Mouse (Mus musculus) thymus, postnatal 14 days (tissue): ENCODE measurements around the gene Zc2hc1c.

Source experiments
- DNase-seq: peaks from one replicate; pipeline ENCODE4 v3.0.0; 2021

Gene Zc2hc1c

GRCm38 (mm10) chr12:85284996-85285395 lies 3.4 kb upstream of the Zc2hc1c start:
- no peak for DNase-seq

GRCm38 (mm10) chr12:85286941-85287340 lies 1.4 kb upstream of the Zc2hc1c start:
- peak; percentile 60 for DNase-seq

GRCm38 (mm10) chr12:85287809-85288485 lies 444 bp upstream of the Zc2hc1c start, which contains the start of gene Acyp1:
TSS of gene Acyp1 (minus strand) at chr12:85288438.
- no peak for DNase-seq

GRCm38 (mm10) chr12:85289157-85290000 lies 988 bp downstream of the Zc2hc1c start:
- DNase-seq: no peak

GRCm38 (mm10) chr12:85290633-85291032 lies 2.2 kb downstream of the Zc2hc1c start:
- no peak for DNase-seq

GRCm38 (mm10) chr12:85291541-85291940 lies 3.1 kb downstream of the Zc2hc1c start:
- DNase-seq: no peak

- no peak for DNase-seq
These were observed 3.9 kb downstream of the Zc2hc1c start for GRCm38 (mm10) chr12:85292288-85292687.

- DNase-seq: no peak
These were observed 4.5 kb downstream of the Zc2hc1c start for GRCm38 (mm10) chr12:85292906-85293305.

- DNase-seq: no peak
These were observed 7.1 kb downstream of the Zc2hc1c start for GRCm38 (mm10) chr12:85295506-85295905.

- DNase-seq: no peak
These were observed 8.5 kb downstream of the Zc2hc1c start for GRCm38 (mm10) chr12:85296915-85297314.

GRCm38 (mm10) chr12:85297345-85297997 lies 9.1 kb downstream of the Zc2hc1c start:
- DNase-seq: no peak

GRCm38 (mm10) chr12:85298127-85298834 lies 9.9 kb downstream of the Zc2hc1c start:
- DNase-seq: no peak

- no peak for DNase-seq
These were observed 10.4 kb downstream of the Zc2hc1c start for GRCm38 (mm10) chr12:85298835-85299180.

- no peak for DNase-seq
These were observed 14.9 kb downstream of the Zc2hc1c start for GRCm38 (mm10) chr12:85303256-85303655.

- peak; percentile 25 for DNase-seq
These were observed 16.3 kb downstream of the Zc2hc1c start for GRCm38 (mm10) chr12:85304725-85305124.

- DNase-seq: peak; percentile 83
These were observed 17.0 kb downstream of the Zc2hc1c start for GRCm38 (mm10) chr12:85305247-85305892.

GRCm38 (mm10) chr12:85308651-85309050 lies 20.3 kb downstream of the Zc2hc1c start:
- no peak for DNase-seq

- DNase-seq: no peak
These were observed 41.8 kb downstream of the Zc2hc1c start for GRCm38 (mm10) chr12:85330153-85330552.

GRCm38 (mm10) chr12:85337567-85338311 lies 49.3 kb downstream of the Zc2hc1c start:
- no peak for DNase-seq

GRCm38 (mm10) chr12:85338815-85339214 lies 50.4 kb downstream of the Zc2hc1c start:
- DNase-seq: no peak

GRCm38 (mm10) chr12:85339243-85339729 lies 50.9 kb downstream of the Zc2hc1c start, which contains the start of gene Nek9:
TSS of gene Nek9 (minus strand) at chr12:85339362.
- peak; percentile 94 for DNase-seq
